Mouse (Mus musculus) spleen, adult 12 weeks (tissue): ENCODE results near the gene Gja8.

Experiments used
- DNase-seq: peaks from one replicate; pipeline ENCODE4 v3.0.0; 2022; ENCODE audit warnings: low spot score

The Gja8 gene

GRCm38 (mm10) chr3:96879536-96879935 lies 46.3 kb downstream of the Gja8 start:
- DNase-seq: no peak

GRCm38 (mm10) chr3:96874808-96875571 lies 50.8 kb downstream of the Gja8 start:
- no peak for DNase-seq

- DNase-seq: no peak
These were observed 53.3 kb downstream of the Gja8 start for GRCm38 (mm10) chr3:96872501-96872900.

GRCm38 (mm10) chr3:96871070-96871469 lies 54.8 kb downstream of the Gja8 start:
- no peak for DNase-seq

GRCm38 (mm10) chr3:96870270-96870669 lies 55.5 kb downstream of the Gja8 start:
- no peak for DNase-seq

GRCm38 (mm10) chr3:96869091-96869490 lies 56.7 kb downstream of the Gja8 start:
- DNase-seq: no peak

GRCm38 (mm10) chr3:96868566-96868965 lies 57.3 kb downstream of the Gja8 start:
- DNase-seq: no peak

- DNase-seq: no peak
These were observed 58.0 kb downstream of the Gja8 start for GRCm38 (mm10) chr3:96867863-96868262.
